Mouse (Mus musculus) forebrain, embryonic 16.5 days (tissue): ENCODE data around the gene Trip13. TPM values are rescaled to one million over a fixed set of nuclear protein-coding genes. Genes with fewer than 3 reads are reported as not detected.
A peak's percentile ranks its signal among the peaks of the same experiment; 100 is the strongest.

ENCODE experiments used
- ATAC-seq: fragments of 200-750 bp; cut with Nextera tagmentation; 2 replicates; pipeline ENCODE4 v1.8.0; 2017; ENCODE audit warnings: mild to moderate bottlenecking, moderate library complexity
- H3K27ac ChIP-seq: fragments of 300-500 bp; sonication (generic); 2 replicates; pipeline ENCODE4 v1.5.1; 2014; ENCODE audit warnings: low read length, control low read depth
- H3K27me3 ChIP-seq: fragments of 300-500 bp; sonication (generic); replicated peaks from 2 replicates; pipeline ENCODE4 v1.6.1; 2014; ENCODE audit warnings: low read length; ENCODE audit not compliant: control insufficient read depth, insufficient read depth
- H3K36me3 ChIP-seq: fragments of 300-500 bp; sonication (generic); 2 replicates; pipeline ENCODE4 v1.6.1; 2014; ENCODE audit not compliant: control insufficient read depth, insufficient read depth
- H3K4me1 ChIP-seq: fragments of 300-500 bp; sonication (generic); replicated peaks from 2 replicates; pipeline ENCODE4 v1.6.1; 2014; ENCODE audit warnings: low read length; ENCODE audit not compliant: control insufficient read depth, insufficient read depth
- H3K4me2 ChIP-seq: fragments of 300-500 bp; sonication (generic); 2 replicates; pipeline ENCODE4 v1.6.1; 2014; ENCODE audit warnings: mild to moderate bottlenecking, low read length, control low read depth
- H3K4me3 ChIP-seq: fragments of 300-500 bp; sonication (generic); replicated peaks from 2 replicates; pipeline ENCODE4 v1.5.1; 2014; ENCODE audit warnings: mild to moderate bottlenecking, low read length, control low read depth
- H3K9ac ChIP-seq: fragments of 300-500 bp; sonication (generic); replicated peaks from 2 replicates; pipeline ENCODE4 v1.6.1; 2014; ENCODE audit warnings: low read depth, low read length, control low read depth
- H3K9me3 ChIP-seq: fragments of 300-500 bp; sonication (generic); 2 replicates; pipeline ENCODE4 v1.6.1; 2016; ENCODE audit warnings: low read length; ENCODE audit not compliant: control insufficient read depth
- WGBS: fragments of 180-500 bp; shearing (Covaris S2); extraction: QIAGEN DNeasy Blood & Tissue Kit; methylation state at CpG from one replicate; pipeline ENCODE4 v1.1.7; 2014; 5-methylcytosine and 5-hydroxymethylcytosine counted together
- polyA plus RNA-seq: library from polyadenylated mRNA; unstranded; fragments of >200 nt; fragmentation: Nextera tagmentation; extraction: Ambion mirVana; gene quantifications from 2 replicates; pipeline ENCODE4 v1.2.1, GENCODE M21; 2015

Trip13 gene
- polyA plus RNA-seq, 1 experiment from 2014 or later, result 16.5 TPM

DNA sequence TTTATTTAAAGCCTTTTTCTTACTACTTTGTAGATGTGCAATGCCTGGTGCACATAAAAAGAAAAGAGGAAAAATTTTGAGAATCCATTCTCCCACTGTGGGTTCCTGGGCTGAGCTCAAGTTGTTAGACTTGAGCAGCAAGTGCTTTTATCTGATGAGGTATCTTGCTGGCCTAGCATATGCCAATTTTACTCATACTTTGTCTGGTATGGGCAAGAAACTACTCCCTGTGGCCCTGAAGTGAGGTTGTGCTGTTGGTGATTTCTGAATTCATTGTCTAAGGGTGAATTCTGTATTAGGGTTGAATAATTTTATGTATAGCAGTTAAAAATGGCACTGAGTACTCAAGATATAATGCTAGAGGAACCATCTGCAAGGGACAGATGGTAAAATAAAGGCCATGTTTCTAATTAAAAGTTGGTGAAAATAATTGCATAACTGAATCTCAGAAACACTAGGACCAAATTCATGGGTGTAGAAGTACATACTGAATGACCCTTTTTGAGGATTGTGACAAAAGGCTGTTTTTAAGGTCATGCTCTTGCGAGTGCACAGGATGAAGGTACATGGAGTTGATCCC, 16.1 kb upstream of the Trip13 start:
- peaks cover 53% of the 10 kb centered on the region for H3K36me3 ChIP-seq
- H3K27me3 ChIP-seq, result no peaks in the 10 kb centered on the region
- no peak overlapping the region for H3K4me2 ChIP-seq
- no peaks in the 10 kb centered on the region for H3K9me3 ChIP-seq
- H3K4me1 ChIP-seq, result no peaks in the 10 kb centered on the region
- ATAC-seq, result no peak
- no peak overlapping the region for H3K27ac ChIP-seq
- H3K9ac ChIP-seq, result no peak overlapping the region
- no peak overlapping the region for H3K4me3 ChIP-seq
- WGBS, result 96% methylated on average over 1 of the region's 1 CpGs

DNA sequence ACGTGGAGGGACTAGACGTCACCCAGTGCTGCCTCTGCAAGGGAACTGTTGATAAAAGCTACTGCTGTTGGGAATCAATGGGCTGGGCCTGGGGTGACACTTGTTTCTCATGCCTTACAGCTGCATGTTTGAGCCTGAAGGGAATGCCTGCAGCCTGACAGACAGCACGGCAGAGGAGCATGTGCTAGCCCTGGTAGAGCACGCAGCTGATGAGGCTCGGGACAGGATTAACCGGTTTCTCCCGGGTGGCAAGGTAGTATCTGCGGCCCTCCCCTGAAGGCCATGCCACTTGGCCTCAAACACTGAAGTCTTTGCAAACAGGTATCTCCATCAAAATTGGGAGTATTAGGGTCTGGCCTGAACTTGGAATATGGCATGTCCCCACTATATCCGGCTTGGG, 7.0 kb upstream of the Trip13 start:
- Histone ChIP-seq H3K27me3 (no peaks in the 10 kb centered on the region), H3K27ac (no peak overlapping the region), H3K36me3 (peaks cover 57% of the 10 kb centered on the region), H3K4me2 (no peak overlapping the region), H3K4me3 (no peak overlapping the region), H3K9ac (no peak overlapping the region), H3K9me3 (no peaks in the 10 kb centered on the region), H3K4me1 (no peaks in the 10 kb centered on the region)
- 96% methylated on average over 9 of the region's 9 CpGs for WGBS
- ATAC-seq, result no peak

DNA sequence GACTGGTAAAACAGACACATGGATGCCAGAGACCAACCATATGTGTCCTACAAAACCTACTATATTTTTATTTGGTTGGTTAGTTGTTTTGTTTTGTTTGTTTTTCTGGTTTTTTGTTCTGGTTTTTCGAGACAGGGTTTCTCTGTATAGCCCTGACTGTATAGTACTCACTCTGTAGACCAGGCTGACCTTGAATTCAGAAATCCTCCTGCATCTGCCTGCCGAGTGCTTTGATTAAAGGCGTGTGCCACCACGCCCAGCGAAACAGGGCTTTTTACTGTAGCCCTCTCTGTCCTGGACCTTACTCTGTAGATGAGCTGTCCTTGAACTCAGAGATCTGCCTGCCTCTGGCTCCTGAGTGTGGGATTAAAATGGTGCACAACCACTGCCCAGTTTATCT, 1.5 kb upstream of the Trip13 start:
- Histone ChIP-seq H3K27ac (no peak overlapping the region), H3K4me3 (no peak overlapping the region), H3K9me3 (no peaks in the 10 kb centered on the region), H3K27me3 (no peaks in the 10 kb centered on the region), H3K36me3 (peaks cover 28% of the 10 kb centered on the region), H3K4me2 (no peak overlapping the region), H3K9ac (no peak overlapping the region), H3K4me1 (peaks cover 14% of the 10 kb centered on the region)
- no peak for ATAC-seq
- WGBS, result 95% methylated on average over 5 of the region's 5 CpGs

DNA sequence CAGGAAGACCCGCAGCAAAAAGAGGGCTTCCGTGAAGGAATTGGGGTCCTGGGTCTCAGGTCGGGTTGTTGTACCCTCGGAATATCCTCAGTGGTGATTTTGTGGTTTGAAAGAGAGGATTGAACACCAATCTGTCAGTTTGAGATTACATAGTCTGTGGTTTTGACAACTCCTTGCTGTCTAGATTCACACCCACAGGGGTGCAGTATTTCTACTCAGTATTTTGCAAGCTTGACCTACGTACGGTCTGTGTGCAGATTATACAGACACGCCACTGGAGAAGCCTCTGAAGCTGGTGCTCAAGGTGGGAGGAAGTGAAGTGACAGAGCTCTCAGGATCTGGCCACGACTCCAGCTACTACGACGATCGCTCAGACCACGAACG, 585 bp upstream of the Trip13 start:
- H3K27me3 ChIP-seq, result no peaks in the 10 kb centered on the region
- no peaks in the 10 kb centered on the region for H3K9me3 ChIP-seq
- WGBS, result 39% methylated on average over 13 of the region's 13 CpGs
- peaks cover 24% of the 10 kb centered on the region for H3K36me3 ChIP-seq
- H3K27ac ChIP-seq, result peak overlapping the region; percentile 85; the same call in 1 of the 2 replicates
- peak overlapping the region; percentile 83 for H3K9ac ChIP-seq
- peaks cover 14% of the 10 kb centered on the region for H3K4me1 ChIP-seq
- peak overlapping the region; percentile 69 for H3K4me2 ChIP-seq
- ATAC-seq, result peak; percentile 36
- H3K4me3 ChIP-seq, result peak overlapping the region; percentile 81

DNA sequence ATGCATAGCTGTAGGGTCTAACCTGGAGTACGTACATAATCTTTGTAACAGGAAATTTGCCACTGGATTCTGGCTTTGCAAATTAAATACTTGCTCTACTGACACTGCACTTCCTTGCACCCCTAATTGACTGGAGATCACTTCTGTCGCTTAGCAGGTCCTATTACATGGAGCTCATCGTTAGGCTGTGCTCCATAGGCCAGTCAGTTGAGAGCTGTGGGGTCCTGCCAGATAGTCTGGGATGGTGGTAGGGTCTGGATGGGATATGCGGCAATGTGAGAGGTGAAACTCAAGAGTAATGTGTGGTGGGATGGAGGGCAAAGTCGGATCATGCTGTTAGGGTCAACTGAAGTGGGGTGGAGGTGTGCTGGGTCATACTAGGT, 655 bp downstream of the Trip13 start:
- no peak; the same call in 1 of the 2 replicates for ATAC-seq
- Histone ChIP-seq H3K9me3 (no peaks in the 10 kb centered on the region), H3K27ac (no peak overlapping the region), H3K36me3 (peaks cover 12% of the 10 kb centered on the region), H3K4me1 (peaks cover 14% of the 10 kb centered on the region), H3K4me2 (peak overlapping the region; percentile 69), H3K9ac (peak overlapping the region; percentile 83), H3K27me3 (no peaks in the 10 kb centered on the region), H3K4me3 (peak overlapping the region; percentile 81)
- 13% methylated on average over 5 of the region's 5 CpGs for WGBS

GRCm38 (mm10) chr13:73932201-73932600, 5.4 kb downstream of the Trip13 start:
- H3K27me3 ChIP-seq, result no peaks in the 10 kb centered on the region
- no peak overlapping the region for H3K4me2 ChIP-seq
- H3K4me3 ChIP-seq, result no peak overlapping the region
- 90% methylated on average over 10 of the region's 10 CpGs for WGBS
- peaks cover 6% of the 10 kb centered on the region for H3K4me1 ChIP-seq
- no peaks in the 10 kb centered on the region for H3K9me3 ChIP-seq
- peaks cover 5% of the 10 kb centered on the region; the same call in 1 of the 2 replicates for H3K36me3 ChIP-seq
- H3K9ac ChIP-seq, result no peak overlapping the region
- no peak for ATAC-seq
- no peak overlapping the region for H3K27ac ChIP-seq

GRCm38 (mm10) chr13:73913066-73913465, 24.5 kb downstream of the Trip13 start:
- peaks cover 15% of the 10 kb centered on the region for H3K36me3 ChIP-seq
- no peak for ATAC-seq
- WGBS, result 93% methylated on average over 4 of the region's 4 CpGs

GRCm38 (mm10) chr13:73907683-73908412, 29.7 kb downstream of the Trip13 start:
- Histone ChIP-seq H3K4me3 (no peak overlapping the region), H3K27me3 (no peaks in the 10 kb centered on the region), H3K4me2 (no peak overlapping the region), H3K9ac (no peak overlapping the region), H3K27ac (no peak overlapping the region), H3K36me3 (peaks cover 4% of the 10 kb centered on the region; the same call in 1 of the 2 replicates), H3K4me1 (no peaks in the 10 kb centered on the region), H3K9me3 (no peaks in the 10 kb centered on the region)
- ATAC-seq, result peak; percentile 87
- WGBS, result 69% methylated on average over 2 of the region's 2 CpGs

More at GRCm38 (mm10) chr13:73913066-73913465, 24.5 kb downstream of the Trip13 start:
- Histone ChIP-seq H3K9me3 (no peaks in the 10 kb centered on the region), H3K4me2 (no peak overlapping the region), H3K4me3 (no peak overlapping the region), H3K27me3 (no peaks in the 10 kb centered on the region), H3K27ac (no peak overlapping the region), H3K9ac (no peak overlapping the region), H3K4me1 (no peaks in the 10 kb centered on the region)

- no peak for ATAC-seq
- H3K9me3 ChIP-seq, result no peaks in the 10 kb centered on the region
- H3K4me1 ChIP-seq, result no peaks in the 10 kb centered on the region
- no peak overlapping the region for H3K27ac ChIP-seq
- WGBS, result 55% methylated on average over 5 of the region's 5 CpGs
- H3K4me2 ChIP-seq, result no peak overlapping the region
- no peak overlapping the region for H3K4me3 ChIP-seq
- H3K27me3 ChIP-seq, result no peaks in the 10 kb centered on the region
- no peak overlapping the region for H3K9ac ChIP-seq
- H3K36me3 ChIP-seq, result no peaks in the 10 kb centered on the region
Observed at GRCm38 (mm10) chr13:73907136-73907535, 30.4 kb downstream of the Trip13 start.
